Mouse (Mus musculus): Measurements from ENCODE around the gene Ptprn.

Ptprn gene

GRCm38 (mm10) chr1:75222926-75223325 is 41.4 kb downstream of the Ptprn start:
- no peak for DNase-seq

GRCm38 (mm10) chr1:75221538-75221937 is 42.8 kb downstream of the Ptprn start:
- no peak for DNase-seq

- DNase-seq: peak in 1 of 2 experiments; percentile 39
Measured at GRCm38 (mm10) chr1:75219531-75219930, 44.8 kb downstream of the Ptprn start, which contains the start of gene Tuba4a. Gene Tuba4a (minus strand): TSS chr1:75219865.

- DNase-seq: peak; percentile 92 to 93
Measured at GRCm38 (mm10) chr1:75219078-75219477, 45.2 kb downstream of the Ptprn start.

GRCm38 (mm10) chr1:75218227-75219001 is 45.9 kb downstream of the Ptprn start:
- DNase-seq: peak; percentile 49 to 64

GRCm38 (mm10) chr1:75217893-75218226 is 46.4 kb downstream of the Ptprn start:
- no peak for DNase-seq

- DNase-seq: no peak
Measured at GRCm38 (mm10) chr1:75216797-75217585, 47.3 kb downstream of the Ptprn start.

- DNase-seq: no peak
Measured at GRCm38 (mm10) chr1:75215785-75216184, 48.5 kb downstream of the Ptprn start.

GRCm38 (mm10) chr1:75214886-75215285 is 49.4 kb downstream of the Ptprn start:
- DNase-seq: no peak

GRCm38 (mm10) chr1:75214442-75214841 is 49.9 kb downstream of the Ptprn start:
- no peak for DNase-seq

GRCm38 (mm10) chr1:75213096-75213495 is 51.2 kb downstream of the Ptprn start:
- DNase-seq: no peak

- no peak for DNase-seq
Measured at GRCm38 (mm10) chr1:75212542-75212941, 51.8 kb downstream of the Ptprn start.

- DNase-seq: no peak
Measured at GRCm38 (mm10) chr1:75211141-75211708, 53.1 kb downstream of the Ptprn start.

GRCm38 (mm10) chr1:75210136-75211087 is 53.9 kb downstream of the Ptprn start, which contains the start of the genes Glb1l and Stk16:
Gene Glb1l (minus strand): TSS chr1:75210813.
Gene Stk16 (plus strand): TSS chr1:75210838.
- peak; percentile 97 for DNase-seq

GRCm38 (mm10) chr1:75208967-75209678 is 55.2 kb downstream of the Ptprn start:
- peak; percentile 65 to 66 for DNase-seq

- no peak for DNase-seq
Measured at GRCm38 (mm10) chr1:75201236-75201635, 63.1 kb downstream of the Ptprn start.
